Mouse (Mus musculus): ENCODE measurements at regions not wholly inside any gene's neighbourhood (a gene's known extent, or its start where the extent isn't known, plus 50 kb on each side); places are given as distances from the start of the nearest gene placed in this dataset.
A peak's percentile ranks its signal among the peaks of the same experiment; 100 is the strongest.

DNA sequence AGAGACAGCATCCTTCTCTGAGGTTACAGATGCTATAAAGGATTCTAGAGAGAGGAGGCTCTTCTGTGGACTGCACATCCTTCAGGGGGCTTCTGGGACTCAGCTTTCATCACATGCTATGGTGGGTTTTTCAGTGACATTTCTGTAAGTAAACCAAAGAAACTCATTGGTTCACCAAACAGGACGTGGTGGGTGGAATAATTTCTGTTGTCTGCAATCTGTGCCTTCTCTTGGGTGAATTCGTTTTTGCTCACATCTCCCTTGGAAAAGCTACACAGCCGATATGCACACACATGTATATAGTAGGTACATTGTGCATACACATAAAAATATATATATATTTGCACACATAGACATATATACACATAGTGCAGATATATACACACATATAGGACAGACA, 110.2 kb downstream of the Chst1 start:
- no peak for DNase-seq

- DNase-seq = no peak
These were observed 111.7 kb downstream of the Chst1 start for GRCm38 (mm10) chr2:92711122-92711777.

DNA sequence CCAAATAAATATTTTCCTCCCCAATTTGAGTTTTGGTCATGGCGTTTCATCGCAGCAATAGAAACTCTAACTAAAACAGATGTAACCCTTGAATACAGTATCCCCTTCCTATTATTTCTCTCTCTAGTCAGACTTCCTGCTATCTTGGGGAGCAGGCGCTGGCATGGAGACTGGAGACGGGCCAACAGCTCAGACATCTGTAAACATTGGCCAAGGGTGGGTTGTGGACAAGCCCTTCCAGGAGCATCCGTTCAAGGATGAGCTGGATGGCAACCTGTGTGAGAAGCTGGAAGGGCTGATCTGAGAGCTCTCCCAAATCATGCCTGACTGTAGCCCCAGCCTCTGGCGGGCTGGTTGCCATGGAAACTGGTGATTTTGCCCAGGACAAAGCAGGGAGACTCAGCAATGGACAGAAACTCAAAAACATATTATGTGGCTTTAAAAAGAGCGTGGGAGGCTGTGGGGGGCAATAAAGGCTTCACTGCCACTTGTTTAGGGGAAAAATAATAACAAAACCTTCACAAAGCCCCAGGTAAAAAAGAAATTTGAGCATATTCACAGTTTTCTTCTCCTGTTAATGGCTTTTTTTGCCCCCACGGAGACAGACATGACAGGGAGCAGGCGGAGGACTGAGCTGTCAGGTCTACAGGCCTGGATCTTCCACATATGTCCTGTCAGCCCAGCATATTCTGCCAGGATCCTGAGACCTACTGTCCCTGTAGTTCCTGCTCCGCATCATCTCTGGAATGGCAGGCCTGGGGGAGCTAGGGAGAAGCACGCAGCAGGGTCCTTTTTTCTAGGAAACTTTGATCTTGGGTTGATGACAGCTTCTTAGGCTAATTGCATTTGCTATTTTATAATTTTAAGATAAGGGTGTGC, 113.0 kb downstream of the Chst1 start:
- DNase-seq = no peak

- no peak for DNase-seq
These were observed 118.2 kb downstream of the Chst1 start for GRCm38 (mm10) chr2:92717706-92718105.

DNA sequence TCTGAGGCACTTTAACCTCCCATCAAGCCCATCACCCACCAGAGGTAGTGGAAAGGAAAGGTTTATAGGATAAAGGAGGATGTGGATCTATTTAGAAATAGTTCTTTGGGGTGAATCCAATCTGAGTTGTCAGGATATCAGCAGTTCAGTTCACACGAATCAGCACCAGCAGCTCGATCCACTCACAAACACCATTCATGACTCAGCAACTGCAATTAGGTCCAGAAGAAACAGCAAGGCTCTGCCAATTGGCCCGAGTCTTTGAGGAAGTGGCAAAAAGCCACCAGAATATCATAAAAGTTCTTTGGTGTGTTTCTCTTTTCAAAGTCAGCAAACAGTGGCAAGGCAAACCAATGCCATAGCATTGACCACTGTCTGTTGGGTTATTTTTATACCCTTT, 122.4 kb downstream of the Chst1 start:
- DNase-seq = no peak

DNA sequence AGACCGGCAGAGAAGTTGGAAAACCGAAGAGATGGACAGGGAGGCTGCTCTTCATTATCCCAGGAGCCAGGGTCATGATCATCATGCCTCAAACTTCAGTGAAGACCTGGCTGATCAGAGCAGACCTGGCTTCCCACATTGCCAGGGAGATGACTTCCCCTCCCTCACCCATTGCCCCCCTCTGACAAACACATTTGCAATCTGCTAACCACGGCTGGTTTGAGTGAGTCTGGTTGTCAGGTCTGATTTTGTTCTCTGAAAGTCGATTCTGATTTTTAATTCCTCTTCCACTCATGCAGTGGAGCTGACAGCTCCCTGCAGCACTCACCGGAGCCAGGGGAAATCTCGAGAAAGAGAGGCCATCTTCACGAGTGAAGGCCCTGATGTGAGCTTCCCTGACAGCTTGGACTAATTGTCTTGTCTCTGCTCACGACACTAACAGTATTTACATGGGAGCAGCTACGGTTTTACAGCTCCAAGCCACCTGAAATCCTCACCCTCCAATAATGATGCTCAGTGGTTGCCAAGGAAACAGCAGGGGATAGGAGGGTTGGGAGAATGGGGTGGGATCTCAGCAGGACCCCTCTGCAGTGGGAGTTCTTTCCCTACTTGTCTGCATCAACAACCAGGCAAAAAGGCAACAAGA, 124.2 kb downstream of the Chst1 start:
- DNase-seq = no peak

- DNase-seq = no peak
These were observed 127.1 kb downstream of the Chst1 start for GRCm38 (mm10) chr2:92726640-92727039.

DNA sequence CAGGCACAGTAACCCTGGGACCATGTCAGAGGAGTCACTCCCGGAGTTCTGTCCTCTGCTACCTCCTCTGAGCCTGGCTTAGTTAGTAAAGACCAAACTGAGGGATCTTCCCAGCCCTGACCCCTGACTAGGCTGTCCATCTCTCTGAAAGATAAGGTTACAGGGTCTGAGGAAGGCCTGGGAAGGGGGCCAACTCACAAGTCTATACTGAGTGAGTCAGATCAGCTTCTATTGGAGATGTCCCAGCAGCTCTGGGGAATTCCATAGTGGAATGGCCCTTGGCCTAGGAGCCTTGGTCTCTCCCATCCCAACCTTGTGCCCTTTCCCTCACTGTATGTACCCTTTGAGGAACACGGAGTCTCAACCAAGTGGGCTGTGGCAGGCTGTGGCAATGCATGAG, 127.7 kb downstream of the Chst1 start:
- peak; percentile 78 for DNase-seq

DNA sequence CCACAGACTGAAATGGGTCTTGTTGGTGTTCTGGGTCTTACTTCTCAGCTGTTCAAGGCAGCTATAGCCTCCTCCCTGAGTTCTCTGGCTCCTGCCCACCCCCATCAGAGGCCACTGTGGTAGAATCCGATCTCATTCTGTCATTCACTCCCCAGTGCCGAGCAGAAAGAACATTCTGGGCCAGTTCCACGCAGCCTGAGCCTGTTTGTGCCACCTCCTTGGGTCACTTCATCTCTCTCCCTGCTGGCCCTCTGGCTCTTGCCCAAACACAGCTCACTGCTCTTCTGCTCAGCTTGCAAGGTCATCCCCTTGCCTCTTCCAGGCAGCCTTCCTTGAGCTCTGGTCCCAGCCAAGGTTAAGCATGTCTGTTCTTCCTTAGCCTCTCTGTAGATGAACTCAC, 128.9 kb downstream of the Chst1 start:
- DNase-seq = no peak

- DNase-seq = no peak
These were observed 130.9 kb downstream of the Chst1 start for GRCm38 (mm10) chr2:92730371-92730770.

DNA sequence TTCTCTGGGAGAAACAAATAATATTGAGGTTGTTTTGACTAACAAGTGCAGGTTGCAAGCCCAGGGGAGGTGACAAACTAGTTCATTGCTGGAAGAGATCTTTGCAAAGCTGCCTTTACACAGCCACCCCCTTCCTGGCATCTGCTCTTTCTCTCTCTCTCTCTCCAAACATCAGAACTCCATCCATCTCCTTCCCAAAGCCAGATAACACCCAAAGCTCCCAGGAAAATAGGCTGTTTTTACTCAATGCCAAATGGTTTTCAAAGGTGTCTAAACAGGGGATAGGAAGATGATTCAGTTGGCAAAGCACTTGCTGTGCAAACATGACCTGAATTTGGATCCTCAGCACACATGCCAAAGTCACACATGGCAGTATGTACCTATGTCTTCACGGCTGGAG, 133.9 kb downstream of the Chst1 start:
- no peak for DNase-seq

DNA sequence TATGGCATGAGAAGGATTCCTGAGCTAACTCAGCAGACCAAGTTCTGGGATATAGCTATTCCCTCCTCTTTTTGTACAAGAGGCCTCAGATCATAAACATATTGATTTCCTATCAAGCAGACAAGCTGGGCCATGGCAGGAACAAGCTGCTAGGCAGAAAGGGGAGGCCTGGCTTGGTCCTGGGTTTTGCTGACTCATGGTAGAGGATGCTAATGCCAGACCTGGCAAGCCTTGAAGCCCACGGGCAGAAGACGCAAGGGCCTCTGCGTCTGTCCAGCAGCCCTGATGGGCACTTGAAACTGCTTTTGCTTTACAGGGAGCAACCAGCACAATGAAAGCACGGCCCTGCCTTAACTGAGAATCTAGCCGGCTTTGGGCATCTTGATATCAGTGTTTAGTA, 136.3 kb downstream of the Chst1 start:
- DNase-seq = no peak

DNA sequence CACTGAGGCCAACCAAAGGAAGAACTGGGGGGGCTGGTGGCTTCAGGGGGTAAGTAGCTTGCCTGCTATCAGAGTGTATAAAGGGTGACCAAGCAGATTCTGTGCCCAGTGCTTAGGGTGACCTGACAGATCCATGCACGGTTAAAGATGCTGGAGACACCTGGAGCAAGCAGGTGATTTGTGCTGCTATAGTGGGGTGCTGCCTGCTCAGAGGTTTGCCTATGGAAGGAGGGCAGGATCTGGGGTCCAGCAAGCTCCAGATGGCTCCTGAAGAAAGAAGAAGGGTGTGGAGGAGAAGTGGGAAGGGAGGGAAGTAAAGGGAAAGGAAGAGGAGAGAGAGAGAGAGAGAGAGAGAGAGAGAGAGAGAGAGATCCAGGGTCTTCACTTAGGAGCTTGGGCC, 137.8 kb downstream of the Chst1 start:
- DNase-seq = no peak

DNA sequence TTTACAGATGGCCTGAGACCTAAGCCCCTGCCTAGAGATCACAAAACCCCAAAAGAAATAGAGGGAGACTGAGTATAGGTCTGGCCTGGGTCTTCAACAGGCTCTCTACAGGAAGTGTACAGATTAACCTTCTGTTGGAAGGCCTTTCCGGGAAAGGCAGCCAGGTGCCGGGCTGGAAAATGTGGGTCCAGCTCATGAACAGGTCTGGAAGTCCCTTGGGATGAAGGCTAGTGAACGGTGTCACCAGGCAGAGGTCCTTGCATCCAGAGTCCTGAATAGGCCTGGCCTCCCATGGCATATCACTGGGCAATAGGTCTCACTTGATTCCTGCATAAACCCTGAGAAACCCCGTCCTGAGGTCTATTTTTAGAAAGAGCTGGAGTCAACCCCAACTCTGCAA, 140.1 kb downstream of the Chst1 start:
- DNase-seq = no peak

DNA sequence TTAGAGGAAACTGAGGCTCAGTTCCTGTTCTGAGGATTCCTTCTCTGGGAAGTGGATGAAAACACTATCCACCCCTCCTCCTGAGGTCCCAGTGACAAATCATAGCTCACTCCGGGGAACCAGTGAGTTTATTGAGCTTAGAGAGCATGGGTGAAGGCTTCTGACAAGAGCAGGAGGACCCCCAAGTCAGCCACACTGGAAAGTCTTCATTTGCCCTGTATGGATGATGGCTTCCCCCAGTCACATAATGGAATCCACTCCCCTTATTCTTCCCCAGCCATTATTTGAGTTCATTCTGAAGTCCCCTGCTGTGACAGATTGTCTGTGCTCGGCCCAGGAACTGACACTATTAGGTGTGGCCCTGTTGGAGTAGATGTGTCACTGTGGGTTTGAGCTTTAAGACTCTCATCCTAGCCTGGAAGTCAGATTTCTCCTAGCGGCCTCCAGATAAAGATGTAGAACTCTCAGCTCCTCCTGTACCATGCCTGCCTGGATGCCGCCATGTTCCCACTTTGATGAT, 141.3 kb downstream of the Chst1 start:
- DNase-seq = no peak

DNA sequence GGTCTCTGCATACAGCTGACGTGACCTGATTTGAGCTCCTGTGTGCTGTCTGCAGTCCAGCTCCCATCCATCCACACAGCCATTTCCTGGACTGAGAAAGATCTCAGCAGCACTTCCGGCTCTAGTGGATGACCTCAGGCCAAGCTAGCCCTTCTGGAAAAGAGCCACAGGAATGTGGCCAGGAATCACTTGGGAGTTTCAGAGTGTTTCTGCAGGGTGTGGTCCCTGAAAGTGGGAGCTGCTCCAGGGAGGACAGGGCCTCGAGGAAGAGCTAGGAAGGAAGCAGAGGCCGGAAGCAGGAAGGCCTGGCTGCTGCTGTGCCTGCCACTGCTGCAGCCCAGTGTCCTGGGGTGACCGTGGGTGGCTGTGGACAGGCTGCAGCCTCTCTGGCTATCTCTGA, 142.5 kb downstream of the Chst1 start:
- peak; percentile 74 for DNase-seq

DNA sequence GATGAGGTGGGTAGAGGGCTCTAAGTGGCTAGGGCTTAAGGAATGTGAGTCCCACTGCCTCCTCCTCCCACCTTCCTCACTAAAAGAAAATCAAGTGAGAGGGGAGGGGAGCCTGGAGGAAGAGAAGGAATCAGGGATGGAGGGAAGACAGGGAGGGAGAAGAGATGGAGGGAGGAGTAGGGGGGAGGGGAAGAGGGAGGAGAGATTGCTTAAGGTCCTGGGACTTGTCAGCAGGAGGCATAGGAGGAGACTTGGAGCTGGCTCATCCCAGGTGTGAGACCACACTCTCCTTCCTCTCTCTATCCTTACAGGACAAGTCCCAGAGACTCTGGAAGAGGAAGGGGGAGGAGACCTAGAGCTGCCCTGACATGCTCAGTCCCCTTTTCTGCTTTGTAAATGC, 143.2 kb downstream of the Chst1 start:
- no peak for DNase-seq

DNA sequence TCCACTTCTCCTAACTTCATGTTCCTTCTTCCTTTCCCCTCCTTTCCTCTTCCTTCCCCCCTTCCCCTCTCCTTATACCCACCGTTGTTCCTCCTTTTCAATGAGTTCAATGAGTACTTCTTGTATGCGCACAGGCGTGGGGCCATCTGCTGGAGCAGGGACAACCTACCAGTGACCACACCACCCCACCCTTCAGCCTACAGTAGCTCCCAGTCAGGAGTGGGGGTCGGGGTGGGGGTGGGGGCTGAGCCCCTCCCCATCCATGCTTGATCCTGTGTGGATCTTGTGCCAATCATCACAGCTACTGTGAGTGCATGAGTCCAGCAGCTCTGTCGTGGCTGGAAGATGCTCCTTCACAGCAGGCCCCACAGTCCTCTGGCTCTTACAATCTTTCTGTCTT, 143.6 kb downstream of the Chst1 start:
- no peak for DNase-seq

- no peak for DNase-seq
These were observed 144.4 kb downstream of the Chst1 start for GRCm38 (mm10) chr2:92743911-92744310.

GRCm38 (mm10) chr2:92747406-92747805, 147.9 kb downstream of the Chst1 start:
- DNase-seq = no peak

DNA sequence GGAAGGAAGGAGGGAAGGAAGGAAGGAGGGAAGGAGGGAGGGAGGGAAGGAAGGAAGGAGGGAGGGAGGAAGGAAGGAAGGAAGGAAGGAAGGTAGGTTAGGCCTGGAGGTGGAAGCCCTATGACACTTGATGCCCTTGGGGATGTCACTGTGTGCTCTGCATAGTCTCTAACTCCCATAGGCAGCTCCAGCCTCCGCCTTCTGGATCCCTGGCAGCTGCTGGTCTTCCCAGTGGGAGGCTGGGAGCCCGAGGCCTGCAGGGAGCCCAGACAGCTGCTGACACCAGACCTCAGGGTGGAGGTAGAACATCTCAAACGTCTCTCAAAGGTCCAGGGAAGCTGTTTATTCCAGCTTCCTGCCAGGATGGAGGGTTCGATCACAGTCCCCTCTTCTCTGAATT, 150.6 kb downstream of the Chst1 start:
- no peak for DNase-seq

DNA sequence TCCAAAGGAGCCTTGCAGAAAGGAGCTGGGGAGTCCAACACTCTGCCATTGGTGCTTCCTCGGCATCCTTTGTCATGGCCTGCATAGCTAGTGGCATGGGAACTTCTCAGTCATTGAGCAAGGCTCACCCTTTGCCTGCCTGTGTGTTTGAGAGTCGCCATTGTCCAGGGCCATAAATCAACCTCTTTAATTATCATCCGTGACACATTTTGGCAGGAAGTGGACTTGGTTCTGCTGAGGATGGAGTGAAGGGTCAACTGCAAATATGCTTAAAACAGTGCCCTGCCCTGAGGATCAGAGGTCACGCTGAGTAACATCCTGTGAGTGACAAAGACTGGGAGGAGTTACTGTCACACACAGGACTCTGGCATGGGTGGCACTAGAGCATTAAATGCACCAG, 151.2 kb downstream of the Chst1 start:
- no peak for DNase-seq

GRCm38 (mm10) chr2:92751256-92751655, 151.7 kb downstream of the Chst1 start:
- no peak for DNase-seq

DNA sequence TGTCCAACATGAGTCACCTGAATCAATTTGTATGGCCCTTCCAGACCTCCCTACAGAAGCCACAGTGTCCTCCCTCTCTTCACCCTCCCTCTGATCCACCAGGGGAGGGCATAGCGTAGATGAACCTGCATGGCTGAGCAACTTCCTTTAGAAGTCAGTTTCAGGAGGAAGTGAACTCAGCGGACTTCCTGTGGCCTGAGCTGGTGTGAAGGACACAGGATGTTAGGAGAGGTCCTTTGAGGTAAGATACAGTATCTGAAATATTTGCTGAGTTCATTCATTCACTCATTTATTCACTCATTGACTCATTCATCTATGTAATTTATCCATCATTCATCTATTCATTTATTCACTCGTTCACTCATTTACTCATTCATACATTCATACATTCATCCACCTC, 152.6 kb downstream of the Chst1 start:
- DNase-seq = no peak

Measured in adrenal gland, adult 8-10 months (tissue).